ENCODE assay signal across 8 mouse cellular contexts in the genomic region with DNA sequence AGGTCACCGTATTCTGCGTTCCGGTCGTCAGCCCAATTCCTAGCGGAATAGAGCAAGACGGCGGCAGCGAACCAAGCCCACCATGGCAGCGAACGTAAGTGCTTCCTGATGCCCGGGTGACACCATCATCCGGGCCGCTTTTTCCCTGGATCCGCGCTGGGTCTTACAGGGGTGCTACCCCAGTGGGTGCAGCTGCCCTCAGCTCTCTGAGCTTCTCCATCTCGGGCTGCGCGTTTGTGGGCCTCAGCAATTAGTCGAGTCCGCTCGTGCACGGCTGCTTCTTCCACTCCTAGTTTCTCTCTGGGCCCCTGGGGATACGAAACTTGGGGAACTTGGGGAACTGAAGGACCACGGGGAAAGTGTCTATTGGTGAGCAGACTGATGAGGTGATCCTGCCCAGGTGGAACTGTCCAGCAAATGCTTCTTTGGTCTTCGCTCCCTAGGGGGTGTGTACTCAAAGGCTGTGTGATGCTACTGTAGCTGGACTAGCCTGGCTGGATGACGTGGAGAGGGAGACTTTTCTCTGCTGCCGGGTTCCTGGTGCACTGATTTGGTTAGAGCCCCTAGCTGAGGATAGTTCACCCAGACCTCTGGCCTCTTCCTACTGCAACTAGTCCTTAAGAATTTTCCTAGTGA. TPM values are rescaled to one million over a fixed set of nuclear protein-coding genes. Genes with fewer than 3 reads are reported as not detected.
DNase-seq lines count a peak whose midpoint lies in the region; ATAC-seq and TF ChIP-seq lines count a peak whose summit lies in the region.

No protein-coding gene starts in this region.

- peak; percentile 47 for ATAC-seq in forebrain, embryonic 16.5 days
- ATAC-seq in liver, embryonic 16.5 days (ENCODE audit: low read depth), result peak; percentile 1
- peak; percentile 18; the same call in 1 of the 2 replicates for ATAC-seq in stomach, postnatal 0 days (ENCODE audit: low FRiP score, low TSS enrichment)

- no peaks in the 10 kb centered on the region for H3K27me3 ChIP-seq in heart, embryonic 10.5 days (ENCODE audit: insufficient read depth, poor library complexity, severe bottlenecking)
- H3K27me3 ChIP-seq in MEL (ENCODE audit: control insufficient read depth in 1 of 2, insufficient read depth in 2 of 2, low read length in 2 of 2), result no peaks in the 10 kb centered on the region
- H3K27me3 ChIP-seq in forebrain, embryonic 16.5 days (replicated peaks; ENCODE audit: control insufficient read depth, insufficient read depth, low read length), result no peaks in the 10 kb centered on the region
- no peaks in the 10 kb centered on the region for H3K27me3 ChIP-seq in liver, embryonic 16.5 days (ENCODE audit: control insufficient read depth, insufficient read depth, low read depth, low read length)
- H3K27me3 ChIP-seq in stomach, postnatal 0 days (ENCODE audit: control insufficient read depth, insufficient read depth, low read length), result no peaks in the 10 kb centered on the region

- H3K9me3 ChIP-seq in heart, embryonic 10.5 days, result no peaks in the 10 kb centered on the region
- H3K9me3 ChIP-seq in MEL (replicated peaks; ENCODE audit: insufficient read depth, low read length), result no peaks in the 10 kb centered on the region
- H3K9me3 ChIP-seq in forebrain, embryonic 16.5 days (ENCODE audit: control insufficient read depth, low read length), result no peaks in the 10 kb centered on the region
- no peaks in the 10 kb centered on the region for H3K9me3 ChIP-seq in liver, embryonic 16.5 days (replicated peaks; ENCODE audit: control insufficient read depth, low read length)
- H3K9me3 ChIP-seq in stomach, postnatal 0 days (ENCODE audit: control insufficient read depth, low read length), result no peaks in the 10 kb centered on the region

- DNase-seq in heart, embryonic 10.5 days (ENCODE audit: low spot score), result no peak
- DNase-seq in heart, postnatal 4 days, result no peak
- DNase-seq in MEL (ENCODE audit: low read depth, low spot score), result no peak
- DNase-seq in stomach, postnatal 0 days (ENCODE audit: low spot score), result no peak
- no peak for DNase-seq in adrenal gland, postnatal 25 days
- DNase-seq in T-cell, adult 2 months (ENCODE audit: low spot score), result no peak

- no peak for TF ChIP-seq RAD21 in MEL (IDR thresholded peaks at IDR 0.05; ENCODE audit: low read depth, low read length)

- TF ChIP-seq POLR2A in MEL (IDR thresholded peaks at IDR 0.05; ENCODE audit: control insufficient read depth in 1 of 2, insufficient read depth in 1 of 2, low read depth in 1 of 2, low read length in 2 of 2, poor library complexity in 1 of 2), result no peak

- H3K4me1 ChIP-seq in heart, embryonic 10.5 days, result peaks cover 18% of the 10 kb centered on the region
- H3K4me1 ChIP-seq in MEL (ENCODE audit: control insufficient read depth in 1 of 2, insufficient read depth in 2 of 2, low read length in 2 of 2), result peaks cover 0 to 7% of the 10 kb centered on the region in 2 experiments; a peak in 2 of 4 replicates
- peaks cover 30% of the 10 kb centered on the region for H3K4me1 ChIP-seq in forebrain, embryonic 16.5 days (replicated peaks; ENCODE audit: control insufficient read depth, insufficient read depth, low read length)
- H3K4me1 ChIP-seq in liver, embryonic 16.5 days (ENCODE audit: control insufficient read depth, low read depth, low read length), result peaks cover 28% of the 10 kb centered on the region
- peaks cover 7% of the 10 kb centered on the region for H3K4me1 ChIP-seq in stomach, postnatal 0 days (replicated peaks; ENCODE audit: control insufficient read depth, insufficient read depth)

- H3K36me3 ChIP-seq in heart, embryonic 10.5 days, result peaks cover 37% of the 10 kb centered on the region
- H3K36me3 ChIP-seq in MEL (ENCODE audit: control insufficient read depth in 1 of 2, insufficient read depth in 2 of 2, low read length in 2 of 2), result peaks cover 6 to 17% of the 10 kb centered on the region in 2 experiments; a peak in 3 of 4 replicates
- peaks cover 10% of the 10 kb centered on the region for H3K36me3 ChIP-seq in forebrain, embryonic 16.5 days (ENCODE audit: control insufficient read depth, insufficient read depth)
- peaks cover 6% of the 10 kb centered on the region; the same call in 1 of the 2 replicates for H3K36me3 ChIP-seq in liver, embryonic 16.5 days (ENCODE audit: control insufficient read depth, insufficient read depth)
- peaks cover 10% of the 10 kb centered on the region for H3K36me3 ChIP-seq in stomach, postnatal 0 days (ENCODE audit: control insufficient read depth, insufficient read depth, low read length)

- peak overlapping the region; percentile 67 for H3K9ac ChIP-seq in MEL (ENCODE audit: control insufficient read depth, low read depth, low read length, poor library complexity, severe bottlenecking)
- peak overlapping the region; percentile 78 for H3K9ac ChIP-seq in forebrain, embryonic 16.5 days (replicated peaks; ENCODE audit: low read depth, low read length)
- H3K9ac ChIP-seq in liver, embryonic 16.5 days (ENCODE audit: low read depth, low read length), result peak overlapping the region; percentile 84
- H3K9ac ChIP-seq in stomach, postnatal 0 days (ENCODE audit: low read length), result peak overlapping the region; percentile 76

- TF ChIP-seq CTCF in MEL (IDR thresholded peaks at IDR 0.05 in 2 of 3, conservative IDR thresholded peaks at IDR 0.05 in 1 of 3; ENCODE audit: control insufficient read depth in 1 of 3, insufficient read depth in 1 of 3, low read depth in 2 of 3, low read length in 3 of 3, poor library complexity in 1 of 3, severe bottlenecking in 1 of 3), result no peak
- no peak for TF ChIP-seq CTCF in stomach, postnatal 0 days (IDR thresholded peaks at IDR 0.05; ENCODE audit: low read depth)

- TF ChIP-seq EP300 in MEL (IDR thresholded peaks at IDR 0.05; ENCODE audit: low read depth in 1 of 2, low read length in 2 of 2), result no peak
- TF ChIP-seq EP300 in stomach, postnatal 0 days (optimal IDR thresholded peaks at IDR 0.05), result no peak

- peak overlapping the region; percentile 94 for H3K4me2 ChIP-seq in forebrain, embryonic 16.5 days (ENCODE audit: low read length)
- H3K4me2 ChIP-seq in liver, embryonic 16.5 days (ENCODE audit: low read depth, low read length), result peak overlapping the region; percentile 93
- H3K4me2 ChIP-seq in stomach, postnatal 0 days (replicated peaks; ENCODE audit: low read depth), result peak overlapping the region; percentile 61

- under 1% methylated on average over 27 of the region's 27 CpGs for WGBS in heart, embryonic 10.5 days
- under 1% methylated on average over 27 of the region's 27 CpGs for WGBS in forebrain, embryonic 16.5 days
- under 1% methylated on average over 27 of the region's 27 CpGs for WGBS in liver, embryonic 16.5 days (ENCODE audit: insufficient replicate concordance)
- under 1% methylated on average over 27 of the region's 27 CpGs for WGBS in stomach, postnatal 0 days

- H3K79me2 ChIP-seq in MEL (ENCODE audit: control insufficient read depth, insufficient read depth, low read length, poor library complexity), result peaks cover 45% of the 10 kb centered on the region

- peak overlapping the region; percentile 80 for H3K27ac ChIP-seq in heart, embryonic 10.5 days
- 0 out of 2 replicates have a peak overlapping the region, but pooled peaks have one; percentile 10 for H3K27ac ChIP-seq in MEL (ENCODE audit: control insufficient read depth, low read depth, low read length)
- no peak overlapping the region for H3K27ac ChIP-seq in forebrain, embryonic 16.5 days (ENCODE audit: low read length)
- peak overlapping the region; percentile 66 for H3K27ac ChIP-seq in liver, embryonic 16.5 days (ENCODE audit: low read length)
- peak overlapping the region; percentile 84 for H3K27ac ChIP-seq in stomach, postnatal 0 days (replicated peaks)

- H3K4me3 ChIP-seq in heart, embryonic 10.5 days, result peak overlapping the region; percentile 77
- H3K4me3 ChIP-seq in MEL (ENCODE audit: control insufficient read depth in 1 of 2, insufficient read depth in 1 of 2, low read depth in 2 of 2, low read length in 2 of 2), result peak overlapping the region; percentile 60 to 87
- H3K4me3 ChIP-seq in forebrain, embryonic 16.5 days (replicated peaks; ENCODE audit: low read length), result peak overlapping the region; percentile 92
- H3K4me3 ChIP-seq in liver, embryonic 16.5 days (ENCODE audit: low read depth, low read length), result peak overlapping the region; percentile 88
- H3K4me3 ChIP-seq in stomach, postnatal 0 days (ENCODE audit: low read depth, low read length), result peak overlapping the region; percentile 76

RNA-seq across cellular contexts. Expression of a gene that starts 0.4 kb away (rescaled TPM):
- 36.7 and 41.6 TPM in 2 replicates for polyA plus RNA-seq in heart, embryonic 10.5 days (2016; fragmentation: Nextera tagmentation; extraction: Ambion mirVana)
- total RNA-seq in heart, postnatal 4 days (2021), result 10 to 100 TPM; 21.3 to 24.4 TPM
- total RNA-seq in MEL (2012; rRNA removed), result 17.0 and 22.3 TPM in 2 replicates
- 10 to 100 TPM in 1 of 2 experiments, not detected in 1; 23.7 TPM for polyA plus RNA-seq in MEL (2012; ENCODE audit: insufficient read depth in 1 of 2, insufficient read length in 2 of 2, low read depth in 1 of 2, low replicate concordance in 2 of 2, missing spikeins in 1 of 2)
- 60.6 and 63.2 TPM in 2 replicates for polyA plus RNA-seq in forebrain, embryonic 16.5 days (2015; fragmentation: Nextera tagmentation; extraction: Ambion mirVana)
- polyA plus RNA-seq in liver, embryonic 16.5 days (2015; fragmentation: Nextera tagmentation; extraction: Ambion mirVana), result 10.6 and 12.1 TPM in 2 replicates
- 72.0 and 72.6 TPM in 2 replicates for polyA plus RNA-seq in stomach, postnatal 0 days (2015; fragmentation: Nextera tagmentation; extraction: Ambion mirVana)
- 34.5 and 42.4 TPM in 2 replicates for total RNA-seq in adrenal gland, postnatal 25 days (2021)

RNA-seq across cellular contexts. Expression of a gene that starts 0.6 kb away (rescaled TPM):
- polyA plus RNA-seq in heart, embryonic 10.5 days (2016; fragmentation: Nextera tagmentation; extraction: Ambion mirVana), result 40.7 and 42.5 TPM in 2 replicates
- total RNA-seq in heart, postnatal 4 days (2021), result 10 to 100 TPM; 19.3 to 19.8 TPM
- total RNA-seq in MEL (2012; rRNA removed), result 43.5 and 54.8 TPM in 2 replicates
- 10 to 100 TPM in 1 of 2 experiments, not detected in 1; 38.5 TPM for polyA plus RNA-seq in MEL (2012; ENCODE audit: insufficient read depth in 1 of 2, insufficient read length in 2 of 2, low read depth in 1 of 2, low replicate concordance in 2 of 2, missing spikeins in 1 of 2)
- 33.7 and 40.4 TPM in 2 replicates for polyA plus RNA-seq in forebrain, embryonic 16.5 days (2015; fragmentation: Nextera tagmentation; extraction: Ambion mirVana)
- polyA plus RNA-seq in liver, embryonic 16.5 days (2015; fragmentation: Nextera tagmentation; extraction: Ambion mirVana), result 9.9 and 10.1 TPM in 2 replicates
- polyA plus RNA-seq in stomach, postnatal 0 days (2015; fragmentation: Nextera tagmentation; extraction: Ambion mirVana), result 14.7 TPM in 2 replicates
- total RNA-seq in adrenal gland, postnatal 25 days (2021), result 16.5 TPM in 2 replicates

RNA-seq across cellular contexts. Expression of a gene that starts 41.8 kb away (rescaled TPM):
- 12.2 and 14.2 TPM in 2 replicates for polyA plus RNA-seq in heart, embryonic 10.5 days (2016; fragmentation: Nextera tagmentation; extraction: Ambion mirVana)
- total RNA-seq in heart, postnatal 4 days (2021), result 10 to 100 TPM in 1 of 2 experiments, 1 to 10 TPM in 1; 9.2 to 10.4 TPM
- total RNA-seq in MEL (2012; rRNA removed), result 12.6 and 15.3 TPM in 2 replicates
- polyA plus RNA-seq in MEL (2012; ENCODE audit: insufficient read depth in 1 of 2, insufficient read length in 2 of 2, low read depth in 1 of 2, low replicate concordance in 2 of 2, missing spikeins in 1 of 2), result 10 to 100 TPM in 1 of 2 experiments, not detected in 1; 15.5 TPM
- polyA plus RNA-seq in forebrain, embryonic 16.5 days (2015; fragmentation: Nextera tagmentation; extraction: Ambion mirVana), result 20.1 and 21.3 TPM in 2 replicates
- polyA plus RNA-seq in liver, embryonic 16.5 days (2015; fragmentation: Nextera tagmentation; extraction: Ambion mirVana), result 4.7 and 5.3 TPM in 2 replicates
- 8.9 and 9.3 TPM in 2 replicates for polyA plus RNA-seq in stomach, postnatal 0 days (2015; fragmentation: Nextera tagmentation; extraction: Ambion mirVana)
- 16.3 and 22.0 TPM in 2 replicates for total RNA-seq in adrenal gland, postnatal 25 days (2021)

RNA-seq across cellular contexts. Expression of a gene that starts 41.8 kb away (rescaled TPM):
- polyA plus RNA-seq in heart, embryonic 10.5 days (2016; fragmentation: Nextera tagmentation; extraction: Ambion mirVana), result 228 and 283 TPM in 2 replicates
- total RNA-seq in heart, postnatal 4 days (2021), result 100 to 1,000 TPM in 1 of 2 experiments, 10 to 100 TPM in 1; 96.0 to 101 TPM
- 235 and 259 TPM in 2 replicates for total RNA-seq in MEL (2012; rRNA removed)
- 100 to 1,000 TPM in 1 of 2 experiments, not detected in 1; 238 TPM for polyA plus RNA-seq in MEL (2012; ENCODE audit: insufficient read depth in 1 of 2, insufficient read length in 2 of 2, low read depth in 1 of 2, low replicate concordance in 2 of 2, missing spikeins in 1 of 2)
- 162 and 174 TPM in 2 replicates for polyA plus RNA-seq in forebrain, embryonic 16.5 days (2015; fragmentation: Nextera tagmentation; extraction: Ambion mirVana)
- polyA plus RNA-seq in liver, embryonic 16.5 days (2015; fragmentation: Nextera tagmentation; extraction: Ambion mirVana), result 84.4 and 93.5 TPM in 2 replicates
- 107 and 121 TPM in 2 replicates for polyA plus RNA-seq in stomach, postnatal 0 days (2015; fragmentation: Nextera tagmentation; extraction: Ambion mirVana)
- total RNA-seq in adrenal gland, postnatal 25 days (2021), result 39.8 and 40.8 TPM in 2 replicates
